Mouse (Mus musculus) common myeloid progenitor, adult 5-6 weeks (primary cell): Measurements from ENCODE around the gene Gpr84. TPM values are rescaled to one million over a fixed set of nuclear protein-coding genes. Genes with fewer than 3 reads are reported as not detected.

Experiments
- ATAC-seq: replicated peaks from 2 replicates; pipeline ENCODE4 v1.8.0; 2016; ENCODE audit warnings: low read depth, mild to moderate bottlenecking, moderate TSS enrichment, inconsistent platforms; ENCODE audit not compliant: poor library complexity, severe bottlenecking
- total RNA-seq: library from RNA; stranded (forward); fragments of 200-1000, 187-1606 nt; gene quantifications from 2 replicates; pipeline ENCODE4 v1.2.3, GENCODE M21; 2017

The Gpr84 gene
- total RNA-seq, result not detected in 2 replicates

DNA sequence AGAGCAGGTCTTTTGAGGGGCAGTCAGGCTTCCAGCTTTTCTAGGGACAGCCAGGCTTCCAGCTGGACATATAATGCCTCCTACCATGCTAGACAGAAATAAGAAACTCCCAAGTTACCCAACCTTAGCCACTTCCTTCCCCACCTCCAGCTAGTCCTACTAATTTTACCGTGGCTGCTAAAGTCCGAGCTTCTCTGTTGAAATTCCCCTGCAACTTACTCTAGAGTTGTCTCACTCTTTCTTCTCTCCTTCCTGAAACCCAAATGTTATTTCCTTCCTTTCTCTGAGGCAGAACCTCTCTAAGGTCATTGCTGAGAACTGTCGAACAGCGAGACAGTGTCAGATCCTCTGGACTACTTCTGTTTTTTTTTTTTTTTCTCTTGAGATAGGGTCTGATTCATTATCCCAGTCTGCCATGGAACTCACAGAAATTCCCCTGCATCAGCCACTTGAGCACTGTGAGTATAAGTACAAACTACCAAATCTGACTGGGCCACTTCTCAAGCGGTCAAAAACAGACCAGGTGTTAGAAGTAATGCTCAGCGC, at the start of gene Gpr84:
Gpr84 (minus strand) TSS at position 248 of the 546 bp plus-strand sequence.
- peak; percentile 33 for ATAC-seq

DNA sequence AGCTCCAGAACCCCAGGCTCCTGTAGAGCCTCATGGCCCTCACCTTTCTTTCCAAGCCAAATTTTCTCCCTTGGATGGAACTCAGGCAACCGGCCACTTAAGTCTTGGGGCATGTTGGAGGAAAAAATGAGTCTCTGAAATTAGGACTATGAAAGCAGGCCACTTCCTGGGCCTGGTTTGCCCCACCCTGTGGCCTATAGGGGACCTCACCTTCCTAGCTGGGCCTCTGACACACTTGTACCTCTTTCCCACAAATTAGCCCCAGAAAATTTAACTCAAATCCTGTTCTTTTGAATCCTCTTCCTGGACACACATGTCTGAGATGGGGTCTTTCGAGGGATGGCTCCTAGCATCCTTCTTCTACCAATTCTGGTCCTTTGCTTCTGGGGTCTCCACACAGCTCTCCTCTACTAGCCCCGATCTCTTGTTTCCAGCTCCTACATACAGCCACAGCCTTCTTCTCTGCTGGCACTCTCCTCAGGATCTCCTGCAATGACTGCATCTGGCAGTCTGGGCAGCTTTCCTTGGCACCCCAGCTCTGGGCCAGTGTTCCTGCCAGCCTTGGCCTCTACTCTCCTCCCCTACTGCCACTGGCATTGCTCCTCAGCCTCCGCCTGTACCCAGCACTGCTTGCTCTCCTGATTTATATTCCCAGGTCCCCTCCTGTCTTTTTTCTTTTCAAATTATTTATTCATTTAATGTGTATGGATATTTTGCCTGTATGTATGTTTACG, 49.6 kb upstream of the Gpr84 start:
- ATAC-seq, result no peak

DNA sequence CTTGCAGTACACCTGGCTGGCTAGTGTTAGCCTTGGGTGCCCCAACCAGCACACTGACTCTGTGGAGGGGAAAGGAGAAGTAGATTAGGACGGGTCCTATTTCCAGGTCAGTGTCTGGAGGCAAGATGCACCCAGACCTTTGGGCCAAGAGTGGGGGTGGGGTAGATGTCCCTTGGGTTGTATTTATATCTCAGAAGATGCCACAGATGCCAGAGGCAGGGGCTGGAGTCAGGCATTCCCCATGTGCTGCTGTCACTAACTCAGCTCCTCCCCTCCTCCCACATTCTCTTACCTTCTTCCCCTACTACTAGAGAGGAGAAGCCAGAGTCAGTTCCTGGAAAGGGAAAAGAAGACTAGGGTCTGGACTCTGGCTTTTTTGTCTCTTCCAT, 48.7 kb upstream of the Gpr84 start:
- ATAC-seq, result no peak

DNA sequence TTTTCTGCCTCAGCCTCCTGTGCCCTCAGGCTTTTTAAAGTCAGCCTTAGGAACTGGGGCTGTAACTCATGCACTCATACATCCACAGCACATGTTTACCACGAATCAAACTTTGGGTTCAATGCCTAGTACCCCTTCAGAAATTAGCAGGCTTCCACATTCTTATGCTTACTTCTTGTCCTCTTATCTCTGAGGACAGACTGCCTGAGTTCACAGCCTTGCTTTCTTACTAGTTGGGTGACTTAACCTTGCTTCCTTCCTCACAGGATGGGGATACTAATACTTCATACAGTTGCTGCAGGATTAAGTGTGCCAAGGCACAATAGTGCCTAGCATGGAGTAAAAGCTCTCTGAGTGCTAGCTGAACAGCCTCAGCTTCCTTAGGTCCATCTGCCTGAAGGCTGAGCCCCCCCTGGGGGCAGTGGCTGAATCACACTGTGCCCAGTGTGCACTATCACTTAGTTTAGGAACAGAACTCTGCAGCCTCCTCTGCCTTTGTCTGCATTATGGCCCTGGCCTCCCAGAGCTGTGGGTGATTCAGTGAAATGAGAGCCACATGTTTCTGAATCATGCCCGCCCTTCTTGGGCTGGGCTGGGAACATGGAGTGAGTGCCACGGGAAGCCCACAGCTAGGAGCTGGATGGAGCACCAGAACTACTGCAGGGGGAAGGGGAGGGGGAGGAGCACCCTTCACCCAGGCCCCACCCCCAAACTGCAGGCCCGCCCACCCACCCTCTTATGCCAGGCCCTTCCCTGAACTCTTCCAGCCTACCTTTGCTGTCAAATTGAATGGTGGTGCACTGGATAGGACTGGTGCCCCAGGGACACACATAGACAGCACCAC, 48.1 kb upstream of the Gpr84 start:
- ATAC-seq, result peak; percentile 22; the same call in 1 of the 2 replicates

DNA sequence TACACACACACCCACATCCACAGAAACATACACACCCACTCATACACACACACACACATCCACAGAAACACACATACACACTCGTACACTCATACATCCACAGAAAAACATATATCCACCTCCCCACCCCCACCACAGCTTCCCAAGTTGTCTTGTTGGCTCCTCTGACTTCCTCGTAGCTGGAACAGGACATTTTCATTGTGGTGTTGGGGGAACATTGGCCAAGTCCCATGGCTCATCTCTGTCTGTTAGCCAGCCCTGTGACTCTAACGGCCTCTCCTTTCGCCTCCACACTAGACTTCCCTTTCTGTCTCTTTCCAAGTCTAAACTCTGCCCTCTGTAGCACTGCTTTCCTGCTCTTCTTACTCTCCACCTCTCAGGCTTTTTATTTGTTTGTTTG, 47.4 kb upstream of the Gpr84 start:
- no peak for ATAC-seq

DNA sequence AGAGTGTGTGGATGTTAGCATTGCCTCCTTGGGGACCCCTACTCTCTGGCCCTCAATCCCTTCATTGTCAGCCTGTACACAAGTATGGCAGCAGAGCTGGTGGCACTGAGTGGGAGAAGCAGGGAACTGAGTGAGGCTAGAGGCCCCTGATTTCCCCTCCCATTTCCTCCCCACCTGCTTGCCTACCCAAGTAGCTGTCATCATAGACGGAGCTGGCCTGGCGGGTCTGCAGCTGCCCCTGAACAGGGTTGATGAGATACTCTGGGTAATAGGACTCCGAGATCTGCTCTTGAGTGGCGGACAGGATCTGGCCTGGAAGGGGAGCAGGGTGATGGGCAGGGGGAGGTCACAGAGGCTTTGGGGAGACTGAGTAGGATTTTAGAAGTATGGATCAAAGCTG, 45.7 kb upstream of the Gpr84 start:
- no peak for ATAC-seq

DNA sequence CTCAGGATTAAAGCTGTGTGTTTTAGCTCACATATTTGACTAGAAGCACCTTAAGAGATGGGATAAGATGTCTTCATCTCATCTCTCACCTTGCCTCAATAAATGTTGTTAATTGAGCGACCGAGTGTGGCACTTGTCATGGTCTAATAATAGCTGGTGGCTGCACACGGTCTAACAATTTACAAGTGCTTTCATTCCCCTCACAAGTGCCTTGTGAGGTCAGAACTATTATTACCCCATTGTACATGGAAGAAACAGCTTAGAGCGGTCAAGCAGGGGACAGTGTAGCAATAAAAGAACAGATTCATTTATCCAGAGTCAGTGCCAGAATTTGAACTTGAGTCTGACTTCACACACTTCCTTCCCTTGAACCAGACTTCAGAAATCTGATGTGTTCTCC, 45.0 kb upstream of the Gpr84 start:
- ATAC-seq, result no peak

DNA sequence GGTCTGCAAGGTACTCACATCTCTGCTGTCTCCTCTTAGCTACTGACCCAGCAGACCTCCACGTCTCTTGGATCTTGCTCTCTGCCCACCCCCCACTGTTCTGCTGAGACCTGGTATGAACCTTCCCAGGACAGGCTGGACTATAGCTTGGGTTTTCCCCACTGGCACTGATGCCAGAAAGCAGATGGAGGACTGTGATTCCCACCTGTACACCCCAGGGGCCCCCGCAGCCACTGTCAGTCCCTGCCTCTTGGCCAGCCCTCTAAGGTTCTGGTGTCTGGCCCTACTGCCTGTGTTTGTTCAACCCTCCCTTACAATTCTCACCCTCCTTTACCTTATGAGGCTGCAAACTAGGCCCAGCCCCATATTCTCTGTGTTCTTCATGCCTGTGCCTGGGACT, 44.3 kb upstream of the Gpr84 start:
- ATAC-seq, result no peak

DNA sequence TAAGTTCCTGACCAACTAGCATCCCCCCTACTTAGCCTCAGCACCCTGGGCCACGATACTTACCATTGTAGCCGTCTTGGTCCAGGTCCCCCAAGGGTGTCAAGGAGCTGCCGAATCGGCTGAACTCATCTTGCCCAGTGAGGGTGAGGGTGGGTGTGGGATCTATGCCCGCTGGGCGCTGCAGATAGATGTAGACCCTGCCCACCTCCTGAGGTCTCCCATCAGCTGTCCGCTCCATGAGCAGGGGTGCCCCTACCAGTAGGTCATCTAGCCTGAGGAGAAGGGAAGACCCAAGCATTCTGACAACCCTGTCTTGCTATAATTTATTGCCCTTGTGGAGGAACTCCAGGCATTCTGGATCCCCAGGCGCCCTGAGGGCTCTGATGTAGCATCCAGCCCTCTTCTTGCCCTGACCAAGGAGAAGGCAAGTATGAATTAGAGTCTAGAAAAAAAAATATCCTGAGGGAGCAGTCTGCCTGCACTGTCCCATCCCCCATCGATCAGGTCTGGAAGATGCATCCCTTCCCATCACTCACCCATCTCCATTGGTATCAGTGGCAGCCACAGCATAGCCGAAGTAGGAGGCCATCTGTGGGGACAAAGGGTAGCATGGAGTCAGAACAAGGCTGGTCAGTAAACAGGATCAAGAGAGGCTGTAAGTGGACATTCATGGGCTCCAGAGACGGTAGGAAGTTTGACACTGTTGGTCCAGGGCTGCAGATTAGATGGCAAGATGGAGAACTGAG, 43.3 kb upstream of the Gpr84 start:
- ATAC-seq, result no peak

DNA sequence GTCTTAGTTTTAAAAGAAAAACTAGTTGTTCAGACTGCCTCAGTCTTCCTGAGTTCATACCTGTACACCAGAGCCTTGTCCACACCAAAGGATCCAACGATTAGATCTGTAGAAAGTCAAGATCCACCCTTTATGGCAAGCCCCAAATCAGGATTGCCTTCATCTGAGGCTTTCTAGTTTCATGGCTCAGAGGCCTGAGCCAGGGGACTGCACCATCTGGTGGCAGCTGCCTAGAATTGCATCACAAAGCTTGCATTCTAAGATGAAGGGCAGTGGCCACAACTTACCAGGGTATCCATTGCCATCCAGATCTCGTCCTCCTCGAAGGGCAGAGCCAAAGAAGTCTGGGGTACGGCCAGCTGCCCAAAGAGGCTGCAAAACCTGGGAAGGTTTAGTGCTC, 42.4 kb upstream of the Gpr84 start:
- ATAC-seq, result peak; percentile 81

DNA sequence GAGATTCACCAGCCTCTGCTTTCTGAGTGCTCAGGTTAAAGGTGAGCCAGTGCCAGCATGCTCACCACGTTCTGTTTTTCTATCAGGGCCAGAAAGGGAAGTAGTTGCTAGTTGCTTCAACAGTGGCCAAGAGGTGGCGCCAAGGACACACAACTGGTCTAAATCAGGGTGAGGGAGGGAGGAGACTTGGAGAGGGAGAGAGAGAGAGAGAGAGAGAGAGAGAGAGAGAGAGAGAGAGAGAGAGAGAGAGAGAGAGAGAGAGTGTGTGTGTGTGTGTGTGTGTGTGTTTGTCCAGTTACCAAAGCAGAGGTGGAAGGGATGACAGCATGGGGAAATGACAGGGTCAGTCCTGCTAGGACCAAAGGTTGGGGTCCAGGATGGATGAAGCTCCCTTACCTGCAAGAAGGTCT, 36.9 kb upstream of the Gpr84 start:
- ATAC-seq, result peak; percentile 74

DNA sequence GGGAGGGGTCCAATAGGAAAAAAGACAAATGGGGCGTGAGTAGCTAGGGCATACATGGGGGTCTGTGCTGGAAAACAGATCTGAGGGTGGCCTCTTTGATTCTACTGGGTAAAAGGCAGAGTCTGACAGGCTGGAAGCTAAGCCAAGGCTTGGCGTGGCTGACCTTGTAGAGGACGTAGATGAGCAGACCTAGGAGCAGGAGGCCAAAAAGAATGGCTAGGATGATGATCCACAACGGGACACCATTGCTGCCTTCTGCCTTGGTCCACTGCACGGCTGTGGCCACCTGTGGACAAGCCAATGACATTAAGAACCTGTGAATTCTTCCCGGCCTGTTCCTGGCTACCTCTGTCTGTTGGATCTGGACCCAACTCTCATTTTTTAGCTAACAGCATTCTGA, 35.4 kb upstream of the Gpr84 start:
- no peak for ATAC-seq

DNA sequence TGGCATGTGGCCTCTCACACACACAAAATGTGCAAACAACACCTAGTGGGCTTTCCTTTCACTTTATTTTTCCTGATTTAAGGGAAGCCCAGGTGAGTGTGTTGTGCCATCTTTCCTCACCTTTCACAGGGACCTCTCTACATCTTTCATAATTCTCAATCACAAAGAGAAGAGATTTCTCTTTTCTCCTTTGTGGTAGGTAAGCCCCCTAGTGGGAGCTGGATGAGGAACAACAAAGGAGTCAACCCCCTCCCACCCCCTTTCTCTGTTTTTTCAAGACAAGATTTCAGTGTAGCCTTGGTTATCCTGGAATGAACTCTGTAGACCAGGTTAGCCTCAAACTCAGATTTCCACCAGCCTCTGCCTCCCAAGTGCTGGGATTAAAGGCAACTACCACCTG, 33.1 kb upstream of the Gpr84 start:
- no peak for ATAC-seq

DNA sequence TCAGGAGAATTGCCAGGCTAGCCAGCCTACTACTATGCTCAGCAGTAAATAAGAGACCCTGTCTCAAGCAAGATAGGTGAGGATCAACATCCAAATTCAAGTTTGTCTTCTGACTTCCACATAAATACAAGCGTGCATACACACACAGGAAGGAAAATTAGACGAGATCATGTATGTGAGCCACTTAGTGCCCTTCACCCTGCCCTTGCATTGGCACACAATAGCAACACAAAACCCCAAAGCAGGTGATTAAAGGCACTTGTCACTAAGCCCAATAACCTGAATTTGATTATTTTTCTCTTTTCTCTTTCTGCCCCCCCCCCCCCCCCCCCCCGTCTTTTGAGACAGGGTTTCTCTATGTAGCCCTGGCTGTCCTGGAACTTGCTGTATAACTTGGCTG, 32.6 kb upstream of the Gpr84 start:
- no peak for ATAC-seq

DNA sequence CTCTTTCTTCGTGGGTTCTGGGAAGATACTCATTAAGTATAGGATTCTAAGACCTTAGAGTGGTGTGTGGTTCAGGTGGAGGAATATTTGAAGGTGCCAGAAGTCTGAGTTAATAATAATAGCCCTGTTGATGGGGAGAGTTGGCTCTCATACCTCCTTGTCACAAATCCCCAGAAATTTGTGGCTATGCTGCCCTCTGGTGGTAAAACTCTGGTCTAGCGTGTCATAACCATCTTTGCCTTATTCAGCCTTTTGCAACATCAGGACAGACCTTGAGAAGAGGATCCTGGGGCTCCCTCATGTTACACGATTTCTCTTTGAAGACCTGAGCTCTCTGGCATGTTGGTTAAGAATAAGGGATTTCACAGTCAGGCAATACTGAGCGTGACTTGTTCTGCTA, 32.0 kb upstream of the Gpr84 start:
- ATAC-seq, result no peak; the same call in 1 of the 2 replicates

DNA sequence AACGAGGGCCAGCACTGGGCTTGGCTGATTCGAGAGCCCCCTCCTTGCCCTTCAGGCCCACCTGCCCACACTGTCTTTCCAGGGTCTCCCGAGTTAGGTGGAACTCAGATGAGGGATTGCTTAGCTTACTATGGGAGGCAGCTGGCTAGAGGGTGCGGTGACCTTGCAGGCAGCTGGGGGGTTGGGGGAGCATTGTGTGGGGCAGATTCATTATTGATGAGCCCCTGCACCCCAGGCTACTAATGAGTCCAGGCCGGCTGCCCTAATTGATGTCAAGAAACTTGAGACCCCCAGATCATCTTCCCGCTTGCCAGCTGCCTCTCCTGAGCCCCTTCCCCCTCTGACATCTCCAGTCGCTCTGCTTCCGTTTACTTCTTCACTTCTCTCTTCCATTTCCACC, 31.1 kb upstream of the Gpr84 start:
- no peak for ATAC-seq

DNA sequence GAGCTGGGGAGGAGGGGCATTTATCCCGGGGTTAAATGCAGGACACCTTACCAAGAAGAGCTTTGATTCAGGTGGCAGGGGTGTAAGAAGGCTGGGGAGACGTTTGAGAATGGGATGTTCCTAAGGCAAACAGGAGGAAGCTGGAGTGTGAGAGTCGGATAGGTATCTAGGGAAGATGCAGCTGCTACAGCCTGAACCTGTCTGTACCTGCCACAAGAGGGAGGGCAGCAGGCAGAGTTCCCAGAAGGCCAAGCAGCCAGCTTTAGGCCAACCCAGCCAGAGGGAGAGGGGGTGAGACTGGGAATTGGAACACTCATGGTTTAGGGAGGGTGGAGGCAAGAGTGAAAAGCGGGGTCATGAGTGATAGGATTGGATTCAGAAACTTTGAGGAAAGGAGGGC, 30.4 kb upstream of the Gpr84 start:
- ATAC-seq, result no peak

DNA sequence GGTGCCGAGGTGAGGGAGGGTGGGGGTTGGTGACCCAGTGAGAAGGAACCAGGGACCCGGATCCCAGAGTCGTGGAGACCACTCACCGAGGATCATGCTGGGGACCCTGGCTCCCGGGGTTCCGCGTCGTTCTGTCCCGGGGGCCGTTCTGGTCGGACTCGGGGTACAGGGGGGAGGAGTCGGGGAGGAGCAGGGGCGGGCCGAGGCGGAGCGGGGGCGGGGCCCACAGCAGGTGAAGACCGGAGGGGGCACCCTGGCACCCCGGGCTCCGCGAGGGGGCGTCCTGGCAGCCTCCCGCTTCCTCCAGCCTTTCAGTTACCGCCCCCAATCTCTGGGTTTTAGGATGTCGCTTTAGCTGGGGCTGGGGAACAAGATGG, 29.5 kb upstream of the Gpr84 start, which contains the start of gene Zfp385a:
Zfp385a (minus strand) TSS at position 133 of the 377 bp plus-strand sequence.
- ATAC-seq, result peak; percentile 43

DNA sequence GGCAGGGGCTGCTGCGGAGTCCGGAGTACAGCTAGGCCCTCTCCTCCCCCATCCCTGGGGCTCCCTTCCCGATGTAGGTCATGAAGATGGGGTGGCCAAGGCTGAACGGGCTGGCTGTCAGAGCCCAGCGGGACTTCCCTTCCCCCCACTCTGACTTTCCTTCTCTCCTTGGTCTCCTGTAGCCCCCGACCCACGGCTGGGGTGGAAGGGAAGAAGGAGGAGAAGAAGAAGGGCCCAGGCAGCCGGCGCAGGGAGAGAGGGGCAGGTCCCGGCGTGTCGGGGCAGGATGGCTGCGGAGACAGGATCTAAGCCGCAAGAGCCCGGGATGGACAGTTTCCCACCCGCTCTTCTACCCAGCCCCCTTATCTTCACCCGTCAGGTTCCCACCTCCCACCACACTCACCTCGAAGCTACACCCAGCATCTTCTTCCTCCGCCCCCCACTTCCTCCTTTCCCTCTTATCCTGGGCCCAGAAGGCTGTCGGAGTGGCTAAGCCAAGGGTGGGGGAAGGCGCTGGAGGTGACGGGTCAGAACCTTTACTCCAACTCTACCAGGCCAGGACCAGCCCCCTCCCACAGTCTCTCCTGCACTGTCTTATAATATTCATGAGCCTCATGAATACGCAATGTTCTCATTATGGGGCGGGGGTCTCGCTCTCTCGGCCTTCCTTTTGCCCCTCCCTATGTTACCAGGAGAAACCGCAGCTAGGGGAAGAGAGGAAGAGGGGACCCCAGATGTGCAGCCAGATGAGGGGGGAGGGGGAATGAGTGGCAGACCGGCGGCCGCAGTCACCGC, 29.0 kb upstream of the Gpr84 start:
- peak; percentile 75 for ATAC-seq

DNA sequence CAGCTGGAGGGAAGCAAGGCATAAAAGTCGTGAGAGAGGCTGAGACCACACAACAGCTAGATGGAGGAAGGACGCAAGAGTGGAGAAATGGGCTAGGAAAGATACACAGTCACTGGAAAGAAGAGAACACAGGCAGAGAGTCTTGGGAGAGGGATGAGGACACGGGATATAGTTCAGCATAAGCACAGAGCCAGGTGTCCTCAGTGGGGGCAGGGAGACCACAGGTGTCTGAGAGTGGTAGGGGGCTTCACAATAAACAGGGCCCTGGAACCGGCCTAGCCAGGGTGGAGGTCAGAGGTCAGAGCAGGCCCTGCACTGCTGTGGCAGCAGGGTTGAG, 28.4 kb upstream of the Gpr84 start:
- no peak for ATAC-seq
